Mouse (Mus musculus) kidney, embryonic 16.5 days (tissue): ENCODE results near the gene Nktr. TPM values are rescaled to one million over a fixed set of nuclear protein-coding genes. Genes with fewer than 3 reads are reported as not detected.
A peak's percentile ranks its signal among the peaks of the same experiment; 100 is the strongest.

ENCODE experiments used
- ATAC-seq: fragments of 200-750 bp; cut with Nextera tagmentation; 2 replicates; pipeline ENCODE4 v1.8.0; 2017; ENCODE audit warnings: moderate TSS enrichment; ENCODE audit not compliant: low FRiP score, low TSS enrichment
- H3K27ac ChIP-seq: fragments of 300-500 bp; sonication (generic); 2 replicates; pipeline ENCODE4 v1.5.1; 2014; ENCODE audit warnings: low read length
- H3K27me3 ChIP-seq: fragments of 300-500 bp; sonication (generic); 2 replicates; pipeline ENCODE4 v1.6.1; 2014; ENCODE audit warnings: low read length, control low read depth, mixed read lengths; ENCODE audit not compliant: insufficient read depth
- H3K36me3 ChIP-seq: fragments of 300-500 bp; sonication (generic); 2 replicates; pipeline ENCODE4 v1.6.1; 2014; ENCODE audit warnings: low read length, control low read depth, mixed read lengths; ENCODE audit not compliant: insufficient read depth
- H3K4me1 ChIP-seq: fragments of 300-500 bp; sonication (generic); 2 replicates; pipeline ENCODE4 v1.6.1; 2014; ENCODE audit warnings: low read length, control low read depth, mixed read lengths; ENCODE audit not compliant: insufficient read depth
- H3K4me2 ChIP-seq: fragments of 300-500 bp; sonication (generic); replicated peaks from 2 replicates; pipeline ENCODE4 v1.6.1; 2014; ENCODE audit warnings: low read depth, low read length
- H3K4me3 ChIP-seq: fragments of 300-500 bp; sonication (generic); 2 replicates; pipeline ENCODE4 v1.5.1; 2014; ENCODE audit warnings: mild to moderate bottlenecking, low read length
- H3K9ac ChIP-seq: fragments of 300-500 bp; sonication (generic); replicated peaks from 2 replicates; pipeline ENCODE4 v1.6.1; 2014; ENCODE audit warnings: low read length
- H3K9me3 ChIP-seq: fragments of 300-500 bp; sonication (generic); 2 replicates; pipeline ENCODE4 v1.6.1; 2016; ENCODE audit warnings: low read length, control low read depth
- WGBS: fragments of 180-500 bp; shearing (Covaris S2); extraction: QIAGEN DNeasy Blood & Tissue Kit; methylation state at CpG from one replicate; pipeline ENCODE4 v1.1.7; 2014; 5-methylcytosine and 5-hydroxymethylcytosine counted together
- polyA plus RNA-seq: library from polyadenylated mRNA; unstranded; fragments of >200 nt; fragmentation: Nextera tagmentation; extraction: Ambion mirVana; gene quantifications from 2 replicates; pipeline ENCODE4 v1.2.1, GENCODE M21; 2015

Gene Nktr
- polyA plus RNA-seq, 1 experiment from 2014 or later, result 46.1 TPM

DNA sequence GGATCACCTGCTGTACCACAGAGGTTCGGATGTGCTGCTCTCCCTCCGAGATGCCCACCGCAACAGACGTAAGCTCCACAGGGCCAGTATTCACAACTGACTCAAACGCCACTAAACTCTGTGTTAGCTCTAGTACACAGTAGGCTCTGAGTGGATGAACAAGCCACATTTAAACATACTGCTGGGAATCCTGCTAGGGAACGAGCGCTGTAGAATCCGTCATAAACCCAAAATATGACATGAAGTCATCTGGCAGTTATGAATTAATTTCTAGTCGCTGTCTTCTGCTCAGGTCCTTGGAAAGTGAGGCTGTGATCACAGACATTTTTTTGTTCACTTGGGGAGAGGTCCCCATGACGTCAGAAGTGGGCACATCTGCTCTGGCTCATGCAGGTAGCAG, 57.0 kb downstream of the Nktr start:
- Histone ChIP-seq H3K27me3 (peaks cover 31% of the 10 kb centered on the region), H3K9ac (no peak overlapping the region), H3K4me3 (no peak overlapping the region), H3K9me3 (no peaks in the 10 kb centered on the region), H3K27ac (no peak overlapping the region), H3K4me1 (peaks cover 10% of the 10 kb centered on the region), H3K4me2 (no peak overlapping the region), H3K36me3 (no peaks in the 10 kb centered on the region)
- no peak for ATAC-seq
- WGBS, result 79% methylated on average over 10 of the region's 10 CpGs

DNA sequence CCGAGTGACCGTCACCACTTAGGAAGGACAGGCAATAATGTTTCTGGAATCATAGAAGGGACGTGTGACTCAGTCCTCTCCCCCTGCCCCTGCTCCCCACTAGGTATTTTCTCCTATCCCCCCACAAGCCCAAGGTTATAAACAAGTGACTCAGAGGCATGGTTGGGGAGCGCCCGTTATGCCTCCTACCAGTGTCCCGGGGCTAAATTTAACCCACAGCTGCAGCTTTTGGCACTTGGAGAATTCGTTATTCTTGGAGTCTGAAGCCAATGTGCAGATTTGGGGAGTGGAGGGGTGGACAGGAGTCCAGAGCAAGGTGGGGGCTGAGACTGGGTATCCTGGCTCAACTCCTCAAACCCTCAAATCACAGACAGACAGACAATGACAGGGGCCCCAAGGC, 57.5 kb downstream of the Nktr start:
- no peaks in the 10 kb centered on the region for H3K9me3 ChIP-seq
- no peak overlapping the region for H3K27ac ChIP-seq
- WGBS, result 80% methylated on average over 7 of the region's 7 CpGs
- peaks cover 31% of the 10 kb centered on the region for H3K27me3 ChIP-seq
- H3K4me1 ChIP-seq, result peaks cover 10% of the 10 kb centered on the region
- no peaks in the 10 kb centered on the region for H3K36me3 ChIP-seq
- no peak overlapping the region for H3K9ac ChIP-seq
- H3K4me2 ChIP-seq, result no peak overlapping the region
- ATAC-seq, result no peak
- H3K4me3 ChIP-seq, result no peak overlapping the region

DNA sequence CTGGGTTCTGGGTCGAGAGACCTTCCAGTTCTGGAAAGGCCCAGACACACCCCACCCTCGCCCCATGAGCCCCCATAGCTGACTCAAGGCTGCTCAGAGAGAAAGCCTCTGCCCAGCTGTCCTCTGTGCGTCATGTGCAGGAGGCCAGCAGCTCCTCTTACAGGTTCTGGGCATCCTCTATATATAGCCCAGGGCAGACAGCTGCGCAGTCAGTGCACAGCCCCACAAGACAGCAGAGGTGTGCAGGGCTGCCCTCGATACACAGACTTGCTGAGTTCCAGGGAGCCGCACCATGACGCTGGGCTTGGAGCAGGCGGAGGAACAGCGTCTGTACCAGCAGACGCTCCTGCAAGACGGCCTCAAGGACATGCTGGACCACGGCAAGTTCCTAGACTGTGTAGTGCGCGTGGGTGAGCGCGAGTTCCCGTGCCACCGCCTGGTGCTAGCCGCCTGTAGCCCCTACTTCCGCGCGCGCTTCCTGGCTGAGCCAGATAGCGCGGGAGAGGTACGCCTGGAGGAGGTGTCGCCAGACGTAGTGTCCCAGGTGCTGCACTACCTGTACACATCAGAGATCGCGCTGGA, 58.6 kb downstream of the Nktr start, which contains the start of gene Klhl40:
Klhl40 (plus strand) TSS at position 124 of the 582 bp plus-strand sequence.
- H3K27me3 ChIP-seq, result peaks cover 31% of the 10 kb centered on the region
- H3K4me1 ChIP-seq, result peaks cover 10% of the 10 kb centered on the region
- no peaks in the 10 kb centered on the region for H3K9me3 ChIP-seq
- ATAC-seq, result peak; percentile 29; the same call in 1 of the 2 replicates
- H3K4me2 ChIP-seq, result peak within 1 kb of the TSS; percentile 60
- H3K4me3 ChIP-seq, result peak within 1 kb of the TSS; percentile 35
- H3K9ac ChIP-seq, result no peak within 1 kb of the TSS; the same call in 1 of the 2 replicates
- no peak within 1 kb of the TSS for H3K27ac ChIP-seq
- WGBS, result 18% methylated on average over 30 of the region's 30 CpGs
- no peaks in the 10 kb centered on the region for H3K36me3 ChIP-seq

DNA sequence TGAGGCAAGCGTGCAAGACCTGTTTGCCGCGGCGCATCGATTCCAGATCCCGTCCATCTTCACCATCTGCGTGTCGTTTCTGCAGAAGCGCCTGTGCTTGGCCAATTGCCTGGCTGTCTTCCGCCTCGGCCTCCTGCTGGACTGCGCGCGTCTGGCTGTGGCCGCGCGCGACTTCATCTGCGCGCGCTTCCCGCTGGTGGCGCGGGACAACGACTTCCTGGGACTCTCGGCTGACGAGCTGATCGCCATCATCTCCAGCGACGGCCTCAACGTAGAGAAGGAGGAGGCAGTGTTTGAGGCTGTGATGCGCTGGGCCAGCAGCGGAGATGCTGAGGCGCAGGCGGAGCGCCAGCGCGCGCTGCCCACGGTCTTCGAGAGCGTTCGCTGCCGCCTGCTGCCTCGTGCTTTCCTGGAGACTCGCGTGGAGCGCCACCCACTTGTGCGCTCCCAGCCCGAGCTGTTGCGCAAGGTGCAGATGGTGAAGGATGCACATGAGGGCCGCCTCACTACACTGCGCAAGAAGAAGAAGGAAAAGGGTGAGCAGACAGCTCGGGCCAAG, 59.2 kb downstream of the Nktr start:
- ATAC-seq, result peak; percentile 43; the same call in 1 of the 2 replicates
- Histone ChIP-seq H3K4me3 (peak overlapping the region; percentile 35), H3K27me3 (peaks cover 31% of the 10 kb centered on the region), H3K4me1 (peaks cover 10% of the 10 kb centered on the region), H3K9me3 (no peaks in the 10 kb centered on the region), H3K9ac (no peak overlapping the region; the same call in 1 of the 2 replicates), H3K36me3 (no peaks in the 10 kb centered on the region), H3K4me2 (peak overlapping the region; percentile 60), H3K27ac (no peak overlapping the region)
- WGBS, result 17% methylated on average over 54 of the region's 54 CpGs

DNA sequence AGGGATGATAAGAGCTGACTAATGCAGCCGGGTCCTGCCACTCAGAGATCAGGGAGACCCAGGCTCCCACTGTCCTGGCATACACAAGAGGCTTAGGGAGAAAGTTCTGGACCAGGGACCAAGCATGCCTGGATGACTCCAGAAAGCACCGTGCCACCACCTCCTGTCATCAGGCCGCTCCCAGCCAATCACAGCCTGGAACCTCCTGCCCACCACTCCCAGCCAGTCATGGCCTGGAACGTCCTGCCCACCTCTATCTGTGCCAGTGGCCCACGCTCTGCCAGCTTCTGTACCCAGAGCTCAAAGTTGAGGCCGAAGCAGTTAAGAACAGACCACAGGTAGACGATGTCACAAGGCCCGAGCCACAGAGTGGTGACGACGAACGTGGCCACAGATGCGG, 65.8 kb downstream of the Nktr start:
- no peak overlapping the region for H3K4me2 ChIP-seq
- 87% methylated on average over 12 of the region's 12 CpGs for WGBS
- no peaks in the 10 kb centered on the region for H3K4me1 ChIP-seq
- H3K4me3 ChIP-seq, result no peak overlapping the region
- no peaks in the 10 kb centered on the region for H3K9me3 ChIP-seq
- no peak overlapping the region for H3K27ac ChIP-seq
- H3K9ac ChIP-seq, result no peak overlapping the region
- no peaks in the 10 kb centered on the region for H3K27me3 ChIP-seq
- no peak for ATAC-seq
- H3K36me3 ChIP-seq, result no peaks in the 10 kb centered on the region

DNA sequence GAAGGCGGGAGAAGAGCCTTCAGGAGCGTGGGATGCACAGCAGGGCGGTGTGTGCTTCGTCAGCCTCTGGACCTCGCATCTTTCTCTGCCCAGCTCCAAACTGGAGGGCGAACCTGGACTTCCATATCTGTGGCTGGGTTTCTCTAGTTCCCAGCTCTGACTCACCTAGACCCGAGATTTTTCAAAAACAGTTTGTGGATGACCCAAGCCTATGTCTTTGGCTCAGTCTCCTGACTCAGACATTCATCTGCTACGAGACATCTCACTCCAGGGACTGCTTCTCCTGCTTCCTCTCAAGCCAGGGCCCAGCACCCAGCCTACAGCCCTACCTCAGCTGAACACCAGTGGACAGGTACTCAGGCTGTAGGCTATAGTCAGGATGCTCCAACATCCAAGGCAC, 66.3 kb downstream of the Nktr start:
- no peaks in the 10 kb centered on the region for H3K27me3 ChIP-seq
- no peaks in the 10 kb centered on the region for H3K9me3 ChIP-seq
- no peak overlapping the region for H3K4me3 ChIP-seq
- H3K9ac ChIP-seq, result no peak overlapping the region
- H3K27ac ChIP-seq, result no peak overlapping the region
- no peak for ATAC-seq
- H3K36me3 ChIP-seq, result no peaks in the 10 kb centered on the region
- WGBS, result 83% methylated on average over 8 of the region's 8 CpGs
- no peak overlapping the region for H3K4me2 ChIP-seq
- no peaks in the 10 kb centered on the region for H3K4me1 ChIP-seq

DNA sequence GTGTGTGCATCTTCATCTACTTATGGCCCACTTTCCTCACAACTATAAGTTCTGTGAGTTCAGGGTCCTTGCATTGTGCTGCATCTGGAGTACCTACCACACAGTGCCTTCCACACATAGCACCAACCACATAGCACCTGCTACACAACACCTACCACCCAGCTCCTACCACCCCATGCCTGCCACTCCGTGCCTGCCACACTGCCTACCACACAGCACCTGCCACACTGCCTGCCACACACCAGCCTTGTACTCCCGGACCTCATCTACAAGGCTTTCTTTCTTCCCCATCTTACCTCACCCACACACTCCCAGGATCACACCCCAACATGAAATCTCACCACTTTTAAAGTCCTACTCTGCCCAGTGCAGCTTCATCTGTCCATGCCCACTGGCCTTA, 67.4 kb downstream of the Nktr start:
- Histone ChIP-seq H3K4me1 (no peaks in the 10 kb centered on the region), H3K27me3 (no peaks in the 10 kb centered on the region), H3K27ac (no peak overlapping the region), H3K9me3 (no peaks in the 10 kb centered on the region), H3K9ac (no peak overlapping the region), H3K4me3 (no peak overlapping the region), H3K36me3 (no peaks in the 10 kb centered on the region), H3K4me2 (no peak overlapping the region)
- no peak for ATAC-seq
- WGBS, result 68% methylated on average over 2 of the region's 2 CpGs

DNA sequence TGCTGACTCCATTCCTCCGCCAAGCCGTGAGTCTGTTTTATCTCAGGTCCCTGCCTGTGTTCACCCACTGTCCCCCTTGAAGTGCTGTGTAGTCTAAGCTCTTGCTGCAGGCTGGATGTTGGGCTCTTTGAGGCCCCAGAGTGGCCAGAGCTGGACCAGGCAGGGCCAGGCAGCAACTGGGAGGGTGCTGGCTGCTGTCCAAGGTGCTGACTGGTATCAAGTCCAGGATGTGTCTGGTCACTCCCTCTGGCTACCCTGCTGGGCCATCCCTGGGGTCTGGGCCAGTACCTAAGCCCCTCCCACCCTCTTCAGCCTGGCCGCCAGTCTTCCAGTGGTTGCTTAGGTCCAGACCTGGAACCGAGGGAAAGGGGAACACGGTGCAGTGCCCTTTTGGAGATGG, 72.2 kb downstream of the Nktr start:
- Histone ChIP-seq H3K9me3 (no peaks in the 10 kb centered on the region), H3K4me1 (peaks cover 7% of the 10 kb centered on the region; the same call in 1 of the 2 replicates), H3K4me3 (no peak overlapping the region), H3K4me2 (no peak overlapping the region), H3K9ac (no peak overlapping the region), H3K27me3 (no peaks in the 10 kb centered on the region), H3K36me3 (no peaks in the 10 kb centered on the region), H3K27ac (no peak overlapping the region)
- WGBS, result 11% methylated on average over 5 of the region's 5 CpGs
- peak; percentile 79 for ATAC-seq

DNA sequence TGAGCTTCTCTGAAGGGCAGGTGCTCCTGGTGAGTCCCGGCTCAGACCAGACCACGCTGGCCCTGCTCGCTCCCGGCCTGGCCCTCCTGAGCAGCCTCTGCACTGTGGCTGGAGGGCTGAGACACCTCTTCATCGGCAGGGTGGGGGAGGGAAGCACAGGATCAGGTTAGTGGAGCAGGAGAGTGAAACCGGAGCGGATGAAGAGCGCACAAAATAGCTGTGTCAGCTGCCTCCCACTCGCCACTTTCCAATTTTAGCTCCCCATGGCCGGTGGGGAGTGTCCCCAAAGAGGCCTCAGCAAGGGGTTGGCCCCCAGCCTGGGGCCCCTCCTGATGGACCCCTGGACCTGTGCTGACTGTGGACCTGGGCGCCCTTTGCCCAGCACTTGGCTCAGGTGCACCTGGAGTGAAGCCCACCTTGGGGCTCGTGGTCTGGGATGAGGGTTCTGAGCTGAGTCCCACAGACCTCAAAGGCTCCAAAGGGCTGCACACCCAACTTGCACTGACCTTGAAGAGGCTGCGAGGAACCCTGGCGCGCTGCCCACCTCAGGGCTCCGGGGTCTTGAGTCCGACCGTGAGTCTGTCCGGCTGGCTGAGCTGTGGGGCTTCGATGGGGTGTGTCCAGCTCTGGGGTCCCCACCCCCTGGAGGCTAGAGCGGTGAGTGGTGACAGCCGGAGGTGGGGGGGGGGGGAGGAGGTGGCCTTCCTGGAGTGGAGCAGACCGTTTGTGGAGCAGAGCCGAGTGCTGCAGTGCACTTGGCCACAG, 73.0 kb downstream of the Nktr start, which contains the start of gene Hhatl:
Hhatl (minus strand) TSS at position 751 of the 765 bp plus-strand sequence.
- Histone ChIP-seq H3K27me3 (no peaks in the 10 kb centered on the region), H3K27ac (no peak within 1 kb of the TSS), H3K36me3 (no peaks in the 10 kb centered on the region), H3K4me3 (no peak within 1 kb of the TSS), H3K9ac (no peak within 1 kb of the TSS), H3K9me3 (no peaks in the 10 kb centered on the region), H3K4me1 (peaks cover 7% of the 10 kb centered on the region; the same call in 1 of the 2 replicates), H3K4me2 (no peak within 1 kb of the TSS)
- 31% methylated on average over 21 of the region's 24 CpGs for WGBS
- ATAC-seq, result peak; percentile 66
